Mouse (Mus musculus) CD4-positive helper T cell, adult 2 months (primary cell): ENCODE results near the gene Ctnna3.

ENCODE experiments used
- DNase-seq: peaks from one replicate; pipeline ENCODE4 v3.0.0-alpha.2; 2012; ENCODE audit warnings: low read depth, missing footprints, low spot score

Gene Ctnna3

GRCm38 (mm10) chr10:63908878-63909277 lies 479.0 kb downstream of the Ctnna3 start:
- DNase-seq = no peak

- DNase-seq = no peak
Observed at GRCm38 (mm10) chr10:63927334-63927733, 497.4 kb downstream of the Ctnna3 start, which contains the start of gene Gm10118. Gene Gm10118 (minus strand): TSS chr10:63927434.

- no peak for DNase-seq
Observed at GRCm38 (mm10) chr10:63933946-63934345, 504.0 kb downstream of the Ctnna3 start.

GRCm38 (mm10) chr10:63945534-63945933 lies 515.6 kb downstream of the Ctnna3 start:
- no peak for DNase-seq

- no peak for DNase-seq
Observed at GRCm38 (mm10) chr10:63947266-63947665, 517.4 kb downstream of the Ctnna3 start.

GRCm38 (mm10) chr10:63950867-63951266 lies 521.0 kb downstream of the Ctnna3 start:
- DNase-seq = no peak

GRCm38 (mm10) chr10:63951481-63951880 lies 521.6 kb downstream of the Ctnna3 start:
- no peak for DNase-seq

- DNase-seq = no peak
Observed at GRCm38 (mm10) chr10:63954308-63954930, 524.5 kb downstream of the Ctnna3 start.

GRCm38 (mm10) chr10:63972300-63972699 lies 542.4 kb downstream of the Ctnna3 start:
- DNase-seq = no peak

GRCm38 (mm10) chr10:63978101-63978500 lies 548.2 kb downstream of the Ctnna3 start:
- no peak for DNase-seq

- DNase-seq = no peak
Observed at GRCm38 (mm10) chr10:63978535-63978934, 548.6 kb downstream of the Ctnna3 start.

- no peak for DNase-seq
Observed at GRCm38 (mm10) chr10:63978969-63979368, 549.1 kb downstream of the Ctnna3 start.

- no peak for DNase-seq
Observed at GRCm38 (mm10) chr10:63979410-63979809, 549.5 kb downstream of the Ctnna3 start.

- DNase-seq = no peak
Observed at GRCm38 (mm10) chr10:63985576-63985975, 555.7 kb downstream of the Ctnna3 start.

- no peak for DNase-seq
Observed at GRCm38 (mm10) chr10:63994251-63994650, 564.4 kb downstream of the Ctnna3 start.

GRCm38 (mm10) chr10:64001531-64001930 lies 571.6 kb downstream of the Ctnna3 start:
- DNase-seq = no peak

- no peak for DNase-seq
Observed at GRCm38 (mm10) chr10:64001996-64002395, 572.1 kb downstream of the Ctnna3 start.

- DNase-seq = no peak
Observed at GRCm38 (mm10) chr10:64020347-64020746, 590.4 kb downstream of the Ctnna3 start.

- DNase-seq = no peak
Observed at GRCm38 (mm10) chr10:64023340-64023739, 593.4 kb downstream of the Ctnna3 start.

- no peak for DNase-seq
Observed at GRCm38 (mm10) chr10:64030901-64031300, 601.0 kb downstream of the Ctnna3 start.

GRCm38 (mm10) chr10:64039760-64040535 lies 610.0 kb downstream of the Ctnna3 start:
- no peak for DNase-seq

GRCm38 (mm10) chr10:64041218-64041617 lies 611.3 kb downstream of the Ctnna3 start:
- DNase-seq = no peak

GRCm38 (mm10) chr10:64041892-64042291 lies 612.0 kb downstream of the Ctnna3 start:
- DNase-seq = no peak
